Mouse (Mus musculus): ENCODE measurements around the gene Jsrp1. TPM values are rescaled to one million over a fixed set of nuclear protein-coding genes. Genes with fewer than 3 reads are reported as not detected.

Gene Jsrp1
- 1 to 10 TPM in 1 of 4 experiments, under 1 TPM in 3; 0.47 to 1.6 (median 0.75) TPM for total RNA-seq (2022)

- no peak for DNase-seq (ENCODE audit: low spot score)
These were observed at the start of gene Jsrp1 for GRCm38 (mm10) chr10:80813366-80813765. Gene Jsrp1, minus strand, starts transcription at chr10:80813498.

DNA sequence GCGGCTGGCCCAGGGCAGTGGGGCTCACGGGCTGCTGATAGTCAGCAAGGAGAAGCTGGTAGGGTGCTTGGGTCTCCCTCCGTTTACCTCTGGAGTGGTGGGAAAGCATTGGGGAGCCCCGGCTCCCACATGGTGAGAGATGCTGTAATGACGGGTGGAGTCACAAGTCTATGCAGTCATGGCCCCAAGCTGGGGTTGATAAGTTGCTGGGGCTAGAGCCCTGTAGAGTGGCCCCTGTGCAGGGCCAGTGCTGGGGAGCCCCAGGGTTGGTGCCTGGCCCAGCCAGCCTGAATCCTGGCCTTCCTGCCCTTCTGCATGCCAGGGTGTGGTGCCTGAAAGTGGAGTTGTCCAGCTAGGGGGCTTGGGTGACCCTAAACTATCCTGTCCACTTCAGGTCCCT, 49.0 kb upstream of the Jsrp1 start:
- no peak for DNase-seq (ENCODE audit: low spot score)

GRCm38 (mm10) chr10:80858350-80858935, 45.1 kb upstream of the Jsrp1 start:
- no peak for DNase-seq (ENCODE audit: low spot score)

- DNase-seq (ENCODE audit: low spot score) = no peak
These were observed 44.5 kb upstream of the Jsrp1 start for GRCm38 (mm10) chr10:80857848-80858247.

- no peak for DNase-seq (ENCODE audit: low spot score)
These were observed 44.1 kb upstream of the Jsrp1 start for GRCm38 (mm10) chr10:80857386-80857785.

GRCm38 (mm10) chr10:80856908-80857307, 43.6 kb upstream of the Jsrp1 start:
- no peak for DNase-seq (ENCODE audit: low spot score)

GRCm38 (mm10) chr10:80856267-80856666, 43.0 kb upstream of the Jsrp1 start:
- DNase-seq (ENCODE audit: low spot score) = peak; percentile 28

GRCm38 (mm10) chr10:80855749-80856073, 42.4 kb upstream of the Jsrp1 start:
- no peak for DNase-seq (ENCODE audit: low spot score)

GRCm38 (mm10) chr10:80854913-80855748, 41.8 kb upstream of the Jsrp1 start, which contains the start of the genes Lsm7 and Sppl2b:
Gene Lsm7, minus strand, starts transcription at chr10:80855209.
Gene Sppl2b, plus strand, starts transcription at chr10:80855275.
- peak; percentile 96 for DNase-seq (ENCODE audit: low spot score)

- DNase-seq (ENCODE audit: low spot score) = no peak
These were observed 35.3 kb upstream of the Jsrp1 start for GRCm38 (mm10) chr10:80848571-80848970.

GRCm38 (mm10) chr10:80845732-80846131, 32.4 kb upstream of the Jsrp1 start:
- no peak for DNase-seq (ENCODE audit: low spot score)

DNA sequence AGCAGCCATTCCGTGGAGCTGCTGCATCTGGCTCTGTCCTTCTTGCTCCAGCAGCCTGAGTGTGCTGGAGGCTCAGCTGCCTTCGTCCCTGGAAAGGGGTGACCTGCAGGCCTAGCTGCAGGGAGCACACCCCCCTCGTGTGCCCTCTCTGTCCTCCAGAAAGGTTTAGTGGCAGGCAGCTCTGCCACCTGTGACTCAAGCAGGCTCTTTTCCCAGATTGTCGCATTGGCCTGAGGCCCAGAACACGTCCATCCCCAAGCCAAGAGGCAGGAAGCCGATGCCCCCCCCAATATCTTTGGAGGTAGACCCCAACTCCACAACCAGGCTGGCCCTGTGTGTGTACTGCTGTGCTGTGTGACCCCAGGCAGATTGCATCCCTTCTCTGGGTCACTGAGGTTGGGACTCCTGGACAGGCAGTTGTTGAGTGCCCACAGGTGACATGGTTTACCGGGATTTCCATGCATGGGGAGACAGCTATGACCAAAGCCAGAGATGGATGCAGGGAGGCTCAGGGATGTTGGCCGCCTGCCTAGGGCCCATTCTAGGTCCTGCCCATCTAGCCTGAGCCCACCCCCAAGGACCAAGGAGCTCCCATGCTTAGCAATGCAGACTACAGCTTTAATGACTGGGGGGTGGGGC, 31.9 kb upstream of the Jsrp1 start:
- no peak for DNase-seq (ENCODE audit: low spot score)

DNA sequence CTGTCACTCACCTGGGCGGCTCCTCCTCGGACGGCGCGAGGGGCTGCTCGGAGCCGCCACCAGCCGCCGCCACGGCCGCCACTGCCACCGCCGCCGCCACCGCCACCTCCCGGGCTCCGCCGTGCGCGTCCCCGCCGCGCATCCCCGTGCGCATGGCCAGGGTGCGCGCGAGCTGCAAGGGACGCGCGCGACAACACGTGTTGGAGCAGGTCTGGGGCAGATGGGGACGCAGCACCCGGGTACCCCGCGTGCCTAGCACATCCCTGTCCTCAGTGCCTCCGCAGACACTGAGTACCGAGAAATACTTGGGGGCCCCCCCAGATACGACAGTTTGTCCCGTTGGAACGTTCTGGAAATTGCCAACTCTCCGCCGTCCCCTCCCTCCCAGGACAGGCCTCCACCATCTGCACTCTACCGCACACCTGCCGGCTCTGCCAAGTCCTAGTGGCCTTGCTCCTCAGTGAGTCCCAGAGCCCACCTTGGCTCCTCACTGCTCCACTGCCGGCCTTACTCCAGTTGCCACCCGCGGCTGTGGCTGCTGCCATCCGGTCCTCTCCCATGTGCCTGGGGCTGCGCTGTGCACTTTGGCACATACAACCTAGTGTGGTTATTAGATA, 30.7 kb upstream of the Jsrp1 start, which contains the start of gene Lingo3:
Lingo3 (minus strand) TSS at position 109 of the 617 bp plus-strand sequence.
- DNase-seq (ENCODE audit: low spot score) = no peak

DNA sequence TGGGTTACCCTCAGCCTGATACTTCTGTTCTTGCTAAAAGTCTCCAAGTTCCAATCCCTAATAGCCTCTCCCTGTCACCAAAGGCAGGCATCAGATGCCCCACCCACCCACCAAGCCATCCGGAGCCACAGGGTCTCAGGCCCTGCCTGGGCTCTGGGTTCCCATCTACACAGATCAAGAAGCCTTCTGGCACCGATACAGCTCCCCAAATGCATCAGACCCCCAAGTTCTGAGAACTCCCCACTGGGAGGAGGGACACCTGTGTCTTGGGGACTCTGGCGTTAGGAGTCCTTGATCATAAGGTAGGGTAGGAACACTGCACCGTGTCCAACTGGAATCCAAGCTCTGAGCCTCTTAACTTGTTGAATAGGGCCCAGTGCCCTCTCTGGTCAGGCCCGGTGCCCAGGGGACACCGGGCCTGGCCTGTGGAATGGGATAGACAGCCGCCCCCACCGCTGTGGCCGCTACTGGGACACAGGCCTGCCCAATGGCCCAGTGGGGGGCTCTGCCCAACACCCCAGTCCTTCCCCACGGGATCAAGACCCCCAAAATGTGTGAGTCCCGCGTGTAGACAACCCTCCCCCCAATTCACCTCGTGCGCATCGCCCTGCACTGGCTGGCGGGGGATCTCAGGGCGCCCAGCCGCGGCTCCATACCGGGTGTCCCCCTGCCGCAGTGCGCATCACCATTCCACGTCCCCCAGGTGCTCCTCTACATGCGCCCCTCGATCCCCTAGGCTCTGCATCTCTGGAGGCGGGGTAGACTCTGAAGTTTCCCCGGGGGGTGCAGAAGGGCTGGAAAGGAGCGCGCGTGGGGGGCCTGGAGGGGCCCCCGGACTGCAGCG, 30.0 kb upstream of the Jsrp1 start:
- DNase-seq (ENCODE audit: low spot score) = no peak

DNA sequence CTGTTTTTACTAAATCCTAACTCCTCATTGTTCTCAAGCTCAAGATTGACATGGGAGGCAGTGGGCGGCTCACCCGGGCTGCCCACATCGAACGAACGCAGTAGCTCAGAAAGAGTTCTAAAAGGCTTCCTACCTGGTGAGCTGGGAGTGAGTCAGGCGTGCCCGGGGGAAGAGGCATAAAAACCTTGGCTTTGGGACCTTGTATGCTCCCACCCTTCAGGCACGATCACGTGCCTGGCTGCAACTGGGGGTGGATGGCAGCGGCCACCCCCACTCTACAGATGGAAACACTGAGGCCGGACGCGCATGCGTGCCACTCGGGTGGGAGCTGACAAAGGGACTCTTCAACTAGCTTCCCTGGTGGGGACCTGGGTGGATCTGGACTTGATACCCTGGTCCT, 29.0 kb upstream of the Jsrp1 start:
- DNase-seq (ENCODE audit: low spot score) = no peak

- no peak for DNase-seq (ENCODE audit: low spot score)
These were observed 28.4 kb upstream of the Jsrp1 start for GRCm38 (mm10) chr10:80841685-80842084.

GRCm38 (mm10) chr10:80839848-80840247, 26.6 kb upstream of the Jsrp1 start:
- DNase-seq (ENCODE audit: low spot score) = no peak

DNA sequence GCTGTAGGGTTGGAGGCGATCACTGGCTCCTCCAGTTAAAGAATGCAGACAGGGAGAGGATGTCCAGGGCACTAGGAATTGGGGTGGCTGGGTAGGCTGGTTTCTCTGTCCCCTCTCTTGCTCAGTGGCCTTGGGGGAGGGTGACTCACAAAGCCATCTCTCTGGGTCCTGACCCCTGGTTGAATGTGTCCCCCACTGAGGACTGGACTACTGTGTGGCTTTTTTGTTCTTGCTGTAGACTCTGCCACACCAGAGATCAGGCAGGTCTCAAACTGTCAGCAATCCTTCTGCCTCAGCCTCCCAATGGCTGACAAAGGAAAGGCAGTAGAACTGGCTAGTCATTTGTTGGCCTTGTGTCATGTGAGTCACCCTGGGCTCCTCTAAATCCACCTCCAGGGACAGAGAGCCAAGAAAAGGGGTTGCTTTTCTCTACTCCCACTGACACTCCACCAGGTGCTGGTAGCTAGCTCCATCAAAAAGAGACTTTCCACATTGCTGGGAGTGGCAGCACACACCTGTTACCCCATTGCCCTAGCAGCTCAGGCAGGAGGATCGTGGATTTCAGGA, 25.1 kb upstream of the Jsrp1 start:
- DNase-seq (ENCODE audit: low spot score) = no peak

GRCm38 (mm10) chr10:80837827-80838226, 24.5 kb upstream of the Jsrp1 start:
- DNase-seq (ENCODE audit: low spot score) = peak; percentile 56

DNA sequence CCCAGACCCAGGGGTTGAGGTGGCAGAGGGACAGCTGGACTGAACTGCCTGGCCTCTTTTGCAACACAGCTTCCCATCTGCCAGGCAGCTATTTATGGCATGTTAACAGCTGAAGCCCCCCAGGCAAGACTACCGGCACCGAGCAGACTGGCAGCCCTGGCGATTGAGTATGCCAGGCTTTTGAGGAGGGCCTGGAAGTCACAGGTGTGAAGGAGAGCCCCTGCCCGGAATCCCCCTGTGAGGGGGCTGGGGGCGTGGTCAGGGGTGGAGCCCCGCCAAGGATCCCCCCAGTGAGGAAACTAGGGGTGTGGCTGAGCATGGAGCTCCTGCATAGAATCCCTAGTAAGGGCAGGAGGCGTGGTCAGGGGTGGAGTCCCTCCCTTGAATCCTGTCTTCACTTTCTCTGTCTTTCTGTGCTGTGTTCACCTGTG, 23.7 kb upstream of the Jsrp1 start:
- DNase-seq (ENCODE audit: low spot score) = no peak

- no peak for DNase-seq (ENCODE audit: low spot score)
These were observed 22.3 kb upstream of the Jsrp1 start for GRCm38 (mm10) chr10:80835617-80836016.

Measured in heart, adult 8-10 months (tissue).